Mouse (Mus musculus): ENCODE data around the gene Apoc1.
A peak's percentile ranks its signal among the peaks of the same experiment; 100 is the strongest.

DNA sequence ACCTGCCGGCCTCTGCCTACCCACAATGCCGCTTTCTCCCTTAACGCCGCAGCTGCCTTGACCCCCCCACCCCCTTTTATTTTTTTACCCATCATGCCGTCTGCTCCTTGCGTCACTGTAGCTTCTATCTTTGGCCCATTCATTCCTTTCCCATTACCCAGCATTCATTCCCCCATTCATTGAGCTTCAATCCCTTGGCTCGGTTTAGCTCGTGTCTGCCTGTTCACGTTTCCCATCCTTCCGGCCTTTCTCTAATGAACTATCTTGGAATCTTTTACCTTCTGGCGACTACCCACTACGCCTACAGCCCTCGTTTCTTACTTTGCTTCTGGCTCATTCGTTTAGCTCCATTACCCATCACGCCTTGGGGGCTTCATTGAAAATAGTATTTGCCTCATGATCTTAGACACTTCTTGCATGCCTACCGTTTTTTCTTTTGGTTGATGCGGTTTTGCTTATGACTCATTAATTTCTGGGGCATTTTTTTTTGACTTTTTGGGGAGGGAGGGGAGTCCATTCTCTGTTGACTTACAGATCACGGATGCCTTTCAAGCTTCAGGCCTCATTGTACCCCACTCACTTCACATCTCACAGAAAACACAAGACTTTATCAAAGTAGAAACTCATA lies 23.7 kb upstream of the Apoc1 start:
- TF ChIP-seq EP300 (optimal IDR thresholded peaks at IDR 0.05): peak; percentile 42
- no peak for TF ChIP-seq CTCF (IDR thresholded peaks at IDR 0.05; ENCODE audit: low read depth)
